Mouse (Mus musculus): ENCODE measurements around the gene Slc30a3.

The Slc30a3 gene

DNA sequence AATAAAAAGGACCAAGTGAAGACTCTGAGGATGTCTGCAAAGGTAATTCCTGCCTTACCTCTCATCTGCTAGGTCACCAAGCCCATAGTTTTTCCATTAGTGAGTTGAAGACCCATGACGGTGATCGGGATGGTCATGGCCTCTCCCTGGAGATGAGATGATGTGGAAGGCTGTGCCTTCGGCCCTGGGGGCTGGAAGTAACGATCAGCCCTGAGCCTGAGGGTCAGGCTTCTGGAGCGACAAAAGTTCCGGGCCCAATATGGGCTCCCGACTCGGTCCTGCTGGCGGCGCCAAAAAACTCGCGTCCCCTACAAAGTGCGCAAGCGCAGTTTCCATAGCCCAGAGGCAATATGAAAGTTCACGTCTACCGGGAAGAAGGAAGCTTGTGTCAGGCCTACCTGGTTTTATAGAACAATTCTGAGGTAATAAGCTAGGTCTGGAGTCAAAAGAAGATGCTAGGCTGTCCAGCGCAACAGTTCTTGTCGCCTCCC lies at the start of gene Slc30a3:
Slc30a3 (minus strand) TSS at position 238 of the 491 bp plus-strand sequence.
- no peak for DNase-seq

- peak; percentile 83 to 84 for DNase-seq
These were observed 46.1 kb upstream of the Slc30a3 start, which contains the start of gene Mpv17 for GRCm38 (mm10) chr5:31154152-31154553. TSS of gene Mpv17 (minus strand) at chr5:31154251.

- DNase-seq, result no peak
These were observed 45.6 kb upstream of the Slc30a3 start for GRCm38 (mm10) chr5:31153516-31154151.

DNA sequence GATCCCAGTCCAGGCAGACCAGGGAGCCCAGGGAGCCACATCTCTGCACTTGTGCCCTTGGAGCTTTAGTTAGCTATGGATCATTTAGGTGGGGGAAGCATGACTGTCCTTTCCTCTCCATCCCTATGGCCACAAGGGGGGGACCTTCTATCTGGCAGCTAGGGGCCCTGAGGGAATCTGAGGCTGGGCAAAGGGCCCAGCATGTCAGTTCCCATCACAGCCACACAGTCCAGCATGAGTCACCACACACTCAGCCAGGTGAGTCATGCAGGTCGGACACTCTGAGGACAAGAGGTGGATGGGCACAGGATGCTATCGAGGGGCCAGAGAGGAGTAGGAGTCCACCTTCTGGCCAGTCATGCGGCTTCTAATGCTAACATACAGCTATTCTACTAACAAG lies 43.7 kb upstream of the Slc30a3 start:
- peak; percentile 64 for DNase-seq

GRCm38 (mm10) chr5:31149781-31150180 lies 41.7 kb upstream of the Slc30a3 start:
- DNase-seq, result no peak

GRCm38 (mm10) chr5:31138968-31139425 lies 31.0 kb upstream of the Slc30a3 start:
- no peak for DNase-seq

DNA sequence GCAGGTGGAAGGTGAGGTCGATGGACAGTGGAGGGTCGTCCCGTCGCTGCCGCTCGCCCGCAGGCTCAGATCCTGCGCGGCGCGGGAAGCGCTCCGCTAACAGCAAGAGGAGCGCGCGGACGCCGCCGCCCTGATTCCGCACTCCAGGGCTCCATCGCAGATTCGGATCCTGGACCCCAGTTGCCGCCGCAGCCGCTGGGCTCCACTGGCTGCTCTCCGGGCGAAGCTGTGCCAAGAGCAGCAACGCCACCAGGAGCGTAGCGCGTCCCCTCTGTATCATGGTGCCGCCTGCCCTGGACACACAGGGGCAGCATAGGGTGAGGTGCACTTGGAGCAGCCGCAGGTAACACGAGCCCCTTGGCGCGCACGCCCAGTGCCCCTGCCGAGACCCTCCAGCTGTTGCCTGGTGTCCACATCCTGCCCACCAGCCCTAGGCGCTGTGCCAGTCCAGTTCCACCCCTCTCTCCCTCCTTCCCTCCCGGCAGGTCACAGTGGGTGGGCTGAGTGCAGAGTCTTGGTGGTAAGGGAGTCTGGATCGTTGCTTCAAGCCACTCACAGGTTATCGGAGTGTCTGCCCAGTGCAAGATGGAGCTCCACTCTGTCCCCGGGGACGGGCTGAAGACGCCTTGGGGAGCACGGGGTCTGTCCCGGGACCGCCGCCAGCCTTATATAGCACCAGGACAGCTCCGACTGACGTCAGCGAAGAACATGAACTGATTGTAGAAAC lies 30.4 kb upstream of the Slc30a3 start, which contains the start of gene Ucn:
Ucn (minus strand) TSS at position 589 of the 727 bp plus-strand sequence.
- no peak for DNase-seq

DNA sequence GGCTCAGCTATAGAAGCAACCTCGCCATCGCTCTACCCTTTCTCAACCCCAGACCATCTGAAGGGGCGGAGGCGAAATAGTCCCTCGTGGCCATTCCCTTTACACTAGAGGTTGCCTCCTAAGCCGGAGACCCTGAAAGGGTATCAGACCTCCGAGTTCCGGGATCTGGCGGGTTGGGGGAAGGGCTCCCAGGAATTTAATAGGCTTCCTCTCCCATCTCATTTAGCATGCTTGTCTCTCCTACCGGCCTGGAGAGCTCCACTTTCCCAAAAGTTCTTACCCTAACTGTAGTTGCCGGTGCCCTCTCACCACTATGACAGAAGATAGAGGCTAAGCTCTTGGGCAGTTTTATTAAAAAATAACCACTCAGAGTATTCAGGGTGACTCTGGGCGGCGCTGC lies 29.6 kb upstream of the Slc30a3 start:
- no peak for DNase-seq

DNA sequence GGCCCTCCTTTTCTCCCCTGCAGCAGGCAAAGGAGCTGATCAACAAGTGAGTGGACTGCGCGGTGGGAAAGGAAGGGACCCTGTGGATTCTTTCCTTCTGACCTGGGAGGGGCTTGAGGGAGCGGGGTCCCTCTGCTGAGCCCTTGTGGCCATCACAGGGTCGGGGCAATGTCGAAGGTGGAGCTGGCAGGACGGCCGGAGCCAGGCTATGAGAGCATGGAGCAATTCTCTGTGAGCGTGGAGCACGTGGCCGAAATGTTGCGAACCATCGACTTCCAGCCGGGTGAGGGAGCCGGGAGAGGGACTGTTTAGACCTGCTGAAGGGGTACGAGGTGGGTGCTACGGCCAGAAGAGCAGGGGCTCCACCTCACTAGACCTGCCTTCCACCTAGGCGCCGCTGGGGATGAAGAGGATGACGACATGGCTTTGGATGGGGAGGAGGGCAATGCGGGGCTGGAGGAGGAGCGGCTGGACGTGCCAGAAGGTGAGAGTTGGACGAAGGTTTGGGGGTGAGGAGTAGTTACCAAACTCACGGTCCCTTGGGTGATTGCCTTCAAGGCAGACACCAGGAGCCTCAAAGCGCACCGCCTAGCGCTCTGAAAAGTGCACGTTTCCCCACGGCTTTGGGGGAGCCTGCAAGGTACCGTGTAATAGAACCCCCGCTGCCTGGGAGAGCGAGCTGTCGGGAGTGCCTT lies 28.8 kb upstream of the Slc30a3 start:
- DNase-seq, result no peak

GRCm38 (mm10) chr5:31126050-31126449 lies 18.0 kb upstream of the Slc30a3 start:
- DNase-seq, result no peak

DNA sequence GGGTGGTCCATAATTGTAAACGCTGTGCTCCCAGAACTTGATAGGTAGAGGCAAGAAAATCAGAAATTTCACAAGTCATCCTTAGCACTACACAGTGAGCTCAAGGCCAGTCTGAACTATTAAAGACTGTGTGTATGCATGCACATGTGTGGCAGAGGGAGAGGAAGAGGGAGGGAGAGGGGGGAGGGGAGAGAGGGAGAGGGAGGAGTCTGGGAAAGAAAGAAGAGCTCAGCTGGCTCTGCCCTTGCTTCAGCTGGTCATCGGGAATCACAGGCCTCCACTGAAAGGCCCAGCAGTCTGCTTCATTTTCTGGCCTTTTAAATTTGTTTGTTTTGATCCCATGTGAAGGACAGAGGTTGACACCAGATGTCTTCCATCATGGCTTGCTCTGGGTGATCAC lies 15.4 kb upstream of the Slc30a3 start:
- DNase-seq, result no peak

DNA sequence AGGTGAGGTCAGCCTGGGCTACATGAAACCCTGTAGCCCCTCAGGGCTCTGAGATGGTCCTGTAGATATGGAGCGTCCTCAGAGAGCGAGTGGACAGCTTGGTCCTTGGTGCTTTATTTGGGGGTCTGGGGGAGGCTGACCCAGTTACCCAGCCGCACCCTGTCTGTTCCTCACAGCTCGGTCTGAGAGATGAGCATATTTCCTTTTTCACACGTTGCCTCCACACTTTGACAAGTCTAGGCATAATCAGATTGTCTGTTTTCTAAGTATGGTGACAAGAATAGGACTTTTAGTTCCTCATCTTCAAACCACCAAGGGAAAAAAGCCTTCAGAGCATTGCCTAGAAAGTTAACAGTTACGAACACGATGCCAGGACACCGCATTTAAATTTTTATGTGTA lies 13.1 kb upstream of the Slc30a3 start:
- DNase-seq, result no peak

GRCm38 (mm10) chr5:31116912-31117311 lies 8.9 kb upstream of the Slc30a3 start:
- no peak for DNase-seq

DNA sequence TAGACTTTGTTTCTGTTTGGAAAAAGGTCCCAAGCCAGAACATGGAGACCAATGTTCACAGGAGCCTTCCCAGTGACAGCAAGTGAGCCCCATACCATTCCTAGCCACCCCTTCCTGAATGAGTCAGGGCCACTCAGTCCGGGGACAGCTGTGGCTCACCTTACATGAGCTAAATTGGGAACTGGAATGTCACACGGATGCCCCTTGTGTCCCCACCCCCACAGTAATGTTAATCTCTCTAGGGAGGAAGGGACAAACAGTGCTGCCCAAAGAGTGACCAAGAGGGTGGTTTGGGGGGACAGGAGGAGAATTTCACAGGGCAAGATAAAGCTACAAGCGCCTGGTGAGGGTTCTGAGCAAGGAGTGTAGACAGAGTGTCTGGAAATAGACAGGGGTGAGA lies 8.3 kb upstream of the Slc30a3 start, which contains the start of gene Trim54:
Trim54 (plus strand) TSS at position 359 of the 400 bp plus-strand sequence.
- no peak for DNase-seq

DNA sequence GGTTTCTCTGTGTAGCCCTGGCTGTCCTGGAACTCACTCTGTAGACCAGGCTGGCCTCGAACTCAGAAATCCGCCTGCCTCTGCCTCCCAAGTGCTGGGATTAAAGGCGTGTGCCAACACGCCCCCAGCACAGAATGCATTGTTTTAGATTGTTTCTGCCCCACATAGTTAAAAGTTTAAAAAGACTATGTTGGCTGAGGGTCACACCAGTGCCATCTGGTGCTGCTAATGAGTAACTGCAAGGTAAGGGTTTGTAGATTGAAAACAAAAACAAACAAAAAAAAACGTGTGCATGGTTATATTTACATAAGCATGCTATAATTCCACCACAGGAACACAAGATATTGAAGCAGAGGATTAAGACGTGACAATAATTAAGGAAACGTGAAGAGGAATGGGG lies 2.7 kb upstream of the Slc30a3 start:
- no peak for DNase-seq

DNA sequence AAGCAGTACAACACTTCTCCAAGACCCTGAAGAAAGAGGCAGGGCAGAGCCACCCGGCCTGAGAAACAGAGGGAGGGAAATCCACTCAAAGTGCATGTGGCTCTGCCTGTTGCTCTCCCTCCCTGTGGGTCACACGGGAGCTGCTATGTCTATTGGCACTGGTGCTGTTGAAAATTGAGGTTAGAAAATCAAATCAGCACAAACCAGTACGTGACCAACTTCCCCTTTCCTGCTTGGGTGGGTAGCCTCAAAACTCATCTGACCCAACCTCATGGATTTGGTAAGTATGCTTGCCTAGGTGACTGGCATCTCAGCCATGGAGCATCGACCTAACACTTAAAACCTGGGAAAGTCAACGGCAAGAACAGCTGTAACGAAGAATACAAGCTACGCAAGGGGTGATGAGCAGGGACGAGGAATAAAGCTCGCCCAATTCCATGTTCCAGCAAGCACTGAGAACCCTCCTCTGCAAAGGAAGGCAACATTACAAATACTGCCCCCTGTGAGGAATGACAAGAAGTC lies 2.2 kb downstream of the Slc30a3 start, which contains the start of gene Dnajc5g:
Dnajc5g (plus strand) TSS at position 472 of the 522 bp plus-strand sequence.
- no peak for DNase-seq

- no peak for DNase-seq
These were observed 12.1 kb downstream of the Slc30a3 start for GRCm38 (mm10) chr5:31095711-31096480.

GRCm38 (mm10) chr5:31094799-31095691 lies 13.0 kb downstream of the Slc30a3 start:
- no peak for DNase-seq

DNA sequence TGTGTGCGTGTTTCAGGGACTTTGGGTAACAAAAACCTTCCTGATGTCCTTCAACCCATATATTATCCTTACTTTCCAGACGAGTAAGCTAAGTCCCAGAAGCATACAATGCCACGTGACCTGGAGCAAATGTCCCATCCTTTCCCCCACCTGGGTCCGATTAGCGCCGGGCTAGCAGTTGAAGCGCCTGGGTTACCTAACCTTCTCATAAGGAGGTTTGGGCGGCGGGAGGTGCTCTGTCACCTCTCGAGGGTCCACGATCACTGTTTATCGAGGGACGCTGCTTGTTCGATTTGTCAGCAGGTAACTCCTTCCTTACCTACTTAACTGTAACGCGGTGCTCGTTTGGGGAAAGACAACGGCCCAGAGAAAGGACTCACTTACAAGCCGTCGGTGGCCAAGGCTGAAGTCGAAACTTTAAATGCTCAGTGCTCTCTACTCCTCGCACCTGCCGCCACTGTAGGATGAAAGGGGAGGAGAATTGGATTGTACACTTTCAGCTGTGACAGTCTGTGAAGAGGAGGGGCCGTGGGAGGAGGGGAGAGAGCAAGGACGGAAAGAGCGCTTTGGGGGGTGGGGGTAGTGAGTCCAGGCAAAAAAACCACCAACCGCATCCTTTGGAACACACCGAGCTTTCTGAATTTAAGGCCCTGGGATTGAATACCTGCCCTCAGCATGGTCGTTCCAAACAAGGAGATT lies 13.8 kb downstream of the Slc30a3 start:
- DNase-seq, result no peak
